Mouse (Mus musculus) ES-E14 (cell line): ENCODE measurements around the gene Sfxn5.

Experiments
- HCFC1 ChIP-seq: IDR thresholded peaks from 2 replicates; pipeline ENCODE4 v1.6.1; 2012; ENCODE audit warnings: low read length, inconsistent platforms, borderline replicate concordance; ENCODE audit not compliant: insufficient read depth
- MAFK ChIP-seq: IDR thresholded peaks from 2 replicates; pipeline ENCODE4 v1.6.1; 2014; ENCODE audit warnings: mild to moderate bottlenecking, low read depth, low read length, inconsistent platforms; ENCODE audit not compliant: insufficient read depth
- ZNF384 ChIP-seq: IDR thresholded peaks from 2 replicates; pipeline ENCODE4 v1.6.1; 2012; ENCODE audit warnings: low read depth, low read length, inconsistent platforms

GRCm38 (mm10) chr6:85259094-85259630, 74.1 kb downstream of the Sfxn5 start:
- TF ChIP-seq HCFC1, result no peak
- TF ChIP-seq MAFK, result no peak
- TF ChIP-seq ZNF384, result no peak
